Mouse (Mus musculus) heart, embryonic 12.5 days (tissue): ENCODE measurements around the gene Vpreb3. TPM values are rescaled to one million over a fixed set of nuclear protein-coding genes. Genes with fewer than 3 reads are reported as not detected.
A peak's percentile ranks its signal among the peaks of the same experiment; 100 is the strongest.

ENCODE experiments used
- ATAC-seq: fragments of 200-750 bp; cut with Nextera tagmentation; 2 replicates; pipeline ENCODE4 v1.8.0; 2017; ENCODE audit warnings: moderate TSS enrichment, moderate library complexity; ENCODE audit not compliant: insufficient number of reproducible peaks, low FRiP score
- H3K27ac ChIP-seq: fragments of 300-500 bp; sonication (generic); 2 replicates; pipeline ENCODE4 v1.5.1; 2016; ENCODE audit warnings: mild to moderate bottlenecking, moderate library complexity; ENCODE audit not compliant: poor library complexity, severe bottlenecking
- H3K27me3 ChIP-seq: fragments of 300-500 bp; sonication (generic); replicated peaks from 2 replicates; pipeline ENCODE4 v1.6.1; 2016; ENCODE audit warnings: mild to moderate bottlenecking, moderate library complexity
- H3K36me3 ChIP-seq: fragments of 300-500 bp; sonication (generic); 2 replicates; pipeline ENCODE4 v1.6.1; 2016; ENCODE audit warnings: mild to moderate bottlenecking, moderate library complexity
- H3K4me1 ChIP-seq: fragments of 300-500 bp; sonication (generic); replicated peaks from 2 replicates; pipeline ENCODE4 v1.6.1; 2016; ENCODE audit warnings: mild to moderate bottlenecking
- H3K4me2 ChIP-seq: fragments of 300-500 bp; sonication (generic); 2 replicates; pipeline ENCODE4 v1.6.1; 2016; ENCODE audit warnings: mild to moderate bottlenecking, moderate library complexity
- H3K4me3 ChIP-seq: fragments of 300-500 bp; sonication (generic); 2 replicates; pipeline ENCODE4 v1.5.1; 2016; ENCODE audit warnings: mild to moderate bottlenecking
- H3K9ac ChIP-seq: fragments of 300-500 bp; sonication (generic); 2 replicates; pipeline ENCODE4 v1.6.1; 2016; ENCODE audit warnings: mild to moderate bottlenecking, moderate library complexity
- H3K9me3 ChIP-seq: fragments of 300-500 bp; sonication (generic); replicated peaks from 2 replicates; pipeline ENCODE4 v1.6.1; 2016; ENCODE audit warnings: mild to moderate bottlenecking, moderate library complexity
- WGBS: fragments of 180-500 bp; shearing (Covaris S2); methylation state at CpG from one replicate; pipeline ENCODE4 v1.1.7; 2016; 5-methylcytosine and 5-hydroxymethylcytosine counted together
- polyA plus RNA-seq: library from polyadenylated mRNA; unstranded; fragments of >200 nt; fragmentation: Nextera tagmentation; extraction: Ambion mirVana; gene quantifications from 2 replicates; pipeline ENCODE4 v1.2.1, GENCODE M21; 2016

The Vpreb3 gene
- polyA plus RNA-seq, 1 experiment from 2014 or later = 0.24 TPM

DNA sequence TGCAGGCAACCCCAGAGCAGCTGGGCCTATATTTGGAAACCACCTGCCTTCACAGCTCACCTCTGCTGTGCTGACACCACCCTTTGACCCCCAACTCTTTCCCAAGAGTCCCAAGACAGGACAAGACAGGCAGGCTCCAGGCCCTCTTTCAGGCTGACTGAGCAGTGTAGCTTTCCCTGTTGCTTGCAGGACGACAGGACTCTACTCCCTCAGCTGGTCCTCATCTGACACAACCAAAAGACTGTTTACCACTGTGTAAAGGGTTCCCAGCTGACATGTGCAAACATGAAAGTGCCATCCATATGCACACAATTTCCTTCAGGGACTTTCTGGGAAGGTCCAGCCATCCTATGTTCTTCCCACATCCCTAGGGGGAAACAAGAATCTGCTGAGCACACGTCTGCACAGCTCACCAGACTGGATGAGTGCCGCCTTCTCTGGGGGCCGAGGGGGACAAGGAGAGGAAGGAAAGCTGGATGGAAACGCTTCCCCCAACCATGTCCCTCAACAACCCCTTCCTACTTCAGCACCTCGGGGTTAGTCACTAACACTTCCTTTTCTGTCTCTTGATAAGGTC, 29.8 kb upstream of the Vpreb3 start:
- H3K36me3 ChIP-seq = peaks cover 76% of the 10 kb centered on the region
- H3K9ac ChIP-seq = peak overlapping the region; percentile 35
- no peak overlapping the region for H3K4me2 ChIP-seq
- peaks cover 39% of the 10 kb centered on the region for H3K4me1 ChIP-seq
- H3K9me3 ChIP-seq = no peaks in the 10 kb centered on the region
- no peak overlapping the region for H3K4me3 ChIP-seq
- ATAC-seq = no peak
- 39% methylated on average over 6 of the region's 6 CpGs for WGBS
- no peak overlapping the region for H3K27ac ChIP-seq
- H3K27me3 ChIP-seq = no peaks in the 10 kb centered on the region

- H3K4me1 ChIP-seq = peaks cover 61% of the 10 kb centered on the region
- H3K27ac ChIP-seq = no peak overlapping the region
- peaks cover 73% of the 10 kb centered on the region for H3K36me3 ChIP-seq
- ATAC-seq = no peak
- WGBS = 32% methylated on average over 7 of the region's 7 CpGs
- no peaks in the 10 kb centered on the region for H3K27me3 ChIP-seq
- no peak overlapping the region for H3K9ac ChIP-seq
- no peak overlapping the region for H3K4me2 ChIP-seq
- H3K9me3 ChIP-seq = no peaks in the 10 kb centered on the region
- H3K4me3 ChIP-seq = no peak overlapping the region
These were observed 27.3 kb upstream of the Vpreb3 start for GRCm38 (mm10) chr10:75915557-75915956.

DNA sequence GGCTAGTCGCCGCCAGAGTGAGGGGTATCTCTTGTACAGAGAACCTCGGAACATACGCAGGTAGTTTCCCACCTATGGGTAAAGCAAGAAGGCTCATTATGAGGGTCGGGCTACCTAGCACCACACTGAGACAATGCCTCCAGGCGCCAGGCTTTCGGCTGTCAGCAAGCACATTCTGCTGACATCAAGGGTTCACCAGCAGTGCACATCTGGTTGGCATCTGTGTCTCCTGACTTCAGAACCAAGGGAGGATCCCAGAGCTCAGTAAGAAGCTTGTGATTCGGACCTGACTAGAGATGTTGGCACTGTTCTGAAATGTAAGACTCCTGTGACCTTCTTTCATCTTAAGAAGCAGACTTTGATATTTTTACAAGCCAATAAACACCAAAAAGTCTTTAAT, 26.0 kb upstream of the Vpreb3 start:
- no peaks in the 10 kb centered on the region for H3K9me3 ChIP-seq
- H3K4me2 ChIP-seq = no peak overlapping the region
- H3K27ac ChIP-seq = no peak overlapping the region
- no peaks in the 10 kb centered on the region for H3K27me3 ChIP-seq
- H3K4me1 ChIP-seq = peaks cover 61% of the 10 kb centered on the region
- 76% methylated on average over 8 of the region's 8 CpGs for WGBS
- no peak overlapping the region for H3K4me3 ChIP-seq
- H3K36me3 ChIP-seq = peaks cover 60% of the 10 kb centered on the region
- ATAC-seq = no peak
- no peak overlapping the region; the same call in 1 of the 2 replicates for H3K9ac ChIP-seq

- Histone ChIP-seq H3K4me3 (no peak overlapping the region), H3K4me2 (no peak overlapping the region), H3K36me3 (peaks cover 53% of the 10 kb centered on the region), H3K9me3 (no peaks in the 10 kb centered on the region), H3K27me3 (no peaks in the 10 kb centered on the region), H3K27ac (no peak overlapping the region), H3K4me1 (peaks cover 57% of the 10 kb centered on the region), H3K9ac (no peak overlapping the region)
- WGBS = 84% methylated on average over 5 of the region's 5 CpGs
- ATAC-seq = no peak
These were observed 23.8 kb upstream of the Vpreb3 start for GRCm38 (mm10) chr10:75919026-75919425.

DNA sequence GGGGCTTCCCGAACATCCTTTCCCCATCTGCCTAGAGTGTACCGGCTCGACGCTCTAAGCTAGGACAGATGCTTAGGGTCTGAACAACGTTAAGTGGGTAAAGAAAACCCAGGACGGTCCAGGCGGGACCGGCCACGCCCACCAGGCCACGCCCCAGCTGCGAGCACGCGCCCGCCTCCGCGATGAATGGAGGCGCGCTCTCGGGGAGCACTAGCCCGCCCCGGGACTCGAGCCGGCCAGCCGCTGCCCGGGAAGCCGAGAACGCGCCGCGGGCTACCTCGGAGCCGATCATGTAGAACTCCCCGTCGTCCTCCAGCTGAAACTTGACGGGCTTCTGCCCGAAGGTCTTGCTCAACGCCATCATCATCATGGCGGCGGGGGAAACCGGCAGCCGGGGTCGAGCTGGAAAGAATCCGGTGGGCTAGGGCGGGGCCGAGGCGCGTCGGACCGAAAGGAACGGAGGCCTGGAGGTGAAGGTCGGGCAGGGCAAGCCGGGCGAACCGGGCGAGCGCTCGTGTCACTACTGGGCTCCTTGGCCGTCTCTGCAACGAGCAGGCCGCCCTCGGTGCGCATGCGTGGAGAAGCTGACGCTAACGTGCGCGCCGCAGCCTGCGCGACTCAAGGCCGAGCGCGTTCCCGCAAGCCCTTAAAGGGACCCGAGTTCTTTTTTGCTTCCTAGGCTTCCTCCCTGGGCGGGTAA, 21.7 kb upstream of the Vpreb3 start, which contains the start of gene Smarcb1:
Gene Smarcb1, minus strand, starts transcription at position 592 of the 700 bp plus-strand sequence.
- peak within 1 kb of the TSS; percentile 81 for H3K4me2 ChIP-seq
- peak within 1 kb of the TSS; percentile 91 for H3K9ac ChIP-seq
- peaks cover 42% of the 10 kb centered on the region for H3K4me1 ChIP-seq
- H3K9me3 ChIP-seq = no peaks in the 10 kb centered on the region
- ATAC-seq = peak; percentile 91
- H3K27ac ChIP-seq = peak within 1 kb of the TSS; percentile 95
- under 1% methylated on average over 75 of the region's 76 CpGs for WGBS
- peaks cover 43% of the 10 kb centered on the region for H3K36me3 ChIP-seq
- H3K27me3 ChIP-seq = peaks cover 7% of the 10 kb centered on the region
- peak within 1 kb of the TSS; percentile 85 for H3K4me3 ChIP-seq

DNA sequence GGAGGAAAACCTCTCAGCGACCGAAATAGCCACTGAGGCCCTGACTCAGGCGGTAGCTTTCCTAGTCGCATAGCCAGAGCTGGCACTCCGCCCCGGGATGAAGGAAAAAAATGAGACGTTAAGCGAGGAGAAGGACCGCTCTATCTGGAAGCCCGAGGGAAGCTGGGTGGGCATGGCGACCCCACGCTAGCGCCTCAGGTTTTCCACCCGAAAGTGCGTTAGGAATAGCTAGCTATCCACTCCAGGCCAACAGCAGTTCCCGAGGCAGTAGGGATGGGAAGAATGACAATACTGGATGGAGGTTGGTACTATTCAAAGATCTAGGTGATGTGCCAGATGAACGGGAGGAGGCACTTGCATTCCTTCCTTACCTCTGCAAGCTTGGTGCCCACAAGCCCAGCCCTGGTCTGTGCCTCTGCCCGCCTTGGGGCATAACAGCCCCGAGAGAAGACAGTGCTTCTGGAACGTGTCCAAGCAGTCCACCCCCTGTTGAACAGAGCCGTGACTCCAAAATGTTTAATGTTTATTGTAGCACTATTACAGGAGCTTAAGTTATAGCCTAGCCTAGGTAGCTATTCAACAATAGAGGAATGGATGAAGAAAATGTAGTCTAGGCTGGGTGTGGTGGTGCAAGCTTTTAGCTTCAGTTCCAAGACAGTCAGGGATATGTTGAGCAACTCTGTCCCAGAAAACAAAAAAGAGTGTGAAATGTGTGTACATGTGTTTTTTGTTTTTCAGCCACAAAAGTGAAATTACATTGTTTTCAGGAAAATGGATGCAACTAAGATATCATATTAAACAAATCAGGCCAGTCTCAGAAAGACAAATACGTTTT, 20.9 kb upstream of the Vpreb3 start:
- WGBS = 5% methylated on average over 22 of the region's 22 CpGs
- peak overlapping the region; percentile 85 for H3K4me3 ChIP-seq
- H3K27ac ChIP-seq = peak overlapping the region; percentile 95
- peaks cover 41% of the 10 kb centered on the region for H3K36me3 ChIP-seq
- H3K27me3 ChIP-seq = peaks cover 15% of the 10 kb centered on the region
- H3K4me2 ChIP-seq = peak overlapping the region; percentile 81
- ATAC-seq = peak; percentile 34; the same call in 1 of the 2 replicates
- H3K4me1 ChIP-seq = peaks cover 36% of the 10 kb centered on the region
- H3K9me3 ChIP-seq = no peaks in the 10 kb centered on the region
- peak overlapping the region; percentile 91 for H3K9ac ChIP-seq

GRCm38 (mm10) chr10:75924324-75924723, 18.5 kb upstream of the Vpreb3 start:
- H3K4me1 ChIP-seq = peaks cover 19% of the 10 kb centered on the region
- H3K4me2 ChIP-seq = no peak overlapping the region
- H3K9ac ChIP-seq = no peak overlapping the region
- no peaks in the 10 kb centered on the region for H3K9me3 ChIP-seq
- H3K4me3 ChIP-seq = no peak overlapping the region
- peaks cover 35% of the 10 kb centered on the region; the same call in 1 of the 2 replicates for H3K36me3 ChIP-seq
- H3K27me3 ChIP-seq = peaks cover 20% of the 10 kb centered on the region
- no peak overlapping the region for H3K27ac ChIP-seq
- ATAC-seq = no peak
- 60% methylated on average over 2 of the region's 2 CpGs for WGBS

- Histone ChIP-seq H3K9ac (peak overlapping the region; percentile 29; the same call in 1 of the 2 replicates), H3K27ac (no peak overlapping the region), H3K36me3 (peaks cover 30% of the 10 kb centered on the region; the same call in 1 of the 2 replicates), H3K4me2 (no peak overlapping the region), H3K4me1 (peaks cover 25% of the 10 kb centered on the region), H3K27me3 (peaks cover 37% of the 10 kb centered on the region), H3K4me3 (no peak overlapping the region), H3K9me3 (no peaks in the 10 kb centered on the region)
- ATAC-seq = no peak
- WGBS = 55% methylated on average over 13 of the region's 13 CpGs
These were observed 16.5 kb upstream of the Vpreb3 start for GRCm38 (mm10) chr10:75926396-75926795.

DNA sequence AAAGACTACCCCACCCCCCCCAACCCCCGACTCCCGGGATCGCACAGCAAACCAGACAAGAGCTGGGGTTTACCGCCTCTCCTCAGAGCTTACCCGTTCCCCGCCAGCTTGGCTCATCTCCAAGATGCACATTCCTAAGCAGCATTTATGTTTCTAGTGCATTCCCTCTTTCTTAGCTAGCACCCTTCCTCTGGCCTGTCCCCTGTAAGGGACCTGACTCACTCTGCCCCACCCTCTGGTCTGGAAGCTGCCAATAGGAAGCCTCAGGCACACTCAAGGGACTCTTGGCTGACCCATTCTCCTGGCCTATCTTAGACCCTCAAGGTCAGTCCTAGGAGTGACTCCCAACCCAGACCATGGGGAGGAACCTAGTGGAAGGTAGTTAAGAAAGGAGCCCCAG, 12.6 kb upstream of the Vpreb3 start:
- H3K9me3 ChIP-seq = no peaks in the 10 kb centered on the region
- no peak overlapping the region for H3K4me3 ChIP-seq
- no peak overlapping the region for H3K9ac ChIP-seq
- peaks cover 48% of the 10 kb centered on the region for H3K27me3 ChIP-seq
- peaks cover 21% of the 10 kb centered on the region; the same call in 1 of the 2 replicates for H3K36me3 ChIP-seq
- no peak for ATAC-seq
- 12% methylated on average over 6 of the region's 6 CpGs for WGBS
- no peak overlapping the region for H3K27ac ChIP-seq
- H3K4me2 ChIP-seq = peak overlapping the region; percentile 96
- peaks cover 38% of the 10 kb centered on the region for H3K4me1 ChIP-seq

DNA sequence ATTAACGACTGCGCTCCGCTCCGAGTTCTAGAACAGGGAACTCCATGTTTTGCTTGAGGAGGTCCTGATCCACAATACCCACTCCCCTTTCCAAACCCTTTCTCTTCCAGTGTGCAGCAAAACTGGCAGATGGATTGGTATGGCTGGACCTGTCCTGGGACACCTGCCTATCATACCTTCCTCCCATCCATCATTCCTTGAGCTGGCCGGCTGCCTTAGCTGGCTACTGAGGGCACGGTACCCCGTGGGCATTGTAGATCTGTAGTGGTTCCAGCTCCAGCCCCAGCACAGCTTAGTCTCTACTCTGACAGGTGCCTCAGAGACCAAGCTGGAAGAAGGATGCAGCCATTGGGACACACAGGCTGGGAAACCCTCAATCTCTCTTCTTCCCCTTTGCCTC, 11.5 kb upstream of the Vpreb3 start:
- Histone ChIP-seq H3K27ac (no peak overlapping the region), H3K4me3 (peak overlapping the region; percentile 63), H3K27me3 (peaks cover 46% of the 10 kb centered on the region), H3K4me1 (peaks cover 42% of the 10 kb centered on the region), H3K9me3 (no peaks in the 10 kb centered on the region), H3K36me3 (peaks cover 12% of the 10 kb centered on the region; the same call in 1 of the 2 replicates), H3K4me2 (peak overlapping the region; percentile 96), H3K9ac (no peak overlapping the region)
- 30% methylated on average over 7 of the region's 7 CpGs for WGBS
- ATAC-seq = no peak
